In genomic region chr15:50261245-50261872, GRCm38 (mm10) we compare ENCODE assay signal across 8 mouse cellular contexts.
DNase-seq lines count a peak whose midpoint lies in the region; ATAC-seq and TF ChIP-seq lines count a peak whose summit lies in the region.

No protein-coding gene starts in this region.

- H3K4me2 ChIP-seq in forebrain, embryonic 11.5 days (ENCODE audit: low read depth, low read length, severe bottlenecking) = no peak overlapping the region
- no peak overlapping the region for H3K4me2 ChIP-seq in hindbrain, postnatal 0 days (ENCODE audit: low read depth, low read length)
- no peak overlapping the region for H3K4me2 ChIP-seq in stomach, postnatal 0 days (replicated peaks; ENCODE audit: low read depth)

- no peak overlapping the region for H3K27ac ChIP-seq in heart, embryonic 10.5 days
- H3K27ac ChIP-seq in forebrain, embryonic 11.5 days (ENCODE audit: low read depth, low read length) = no peak overlapping the region
- H3K27ac ChIP-seq in hindbrain, postnatal 0 days = no peak overlapping the region
- no peak overlapping the region for H3K27ac ChIP-seq in left cerebral cortex, adult 2 months
- H3K27ac ChIP-seq in midbrain, embryonic 10.5 days (replicated peaks) = no peak overlapping the region
- no peak overlapping the region for H3K27ac ChIP-seq in stomach, postnatal 0 days (replicated peaks)

- peak; percentile 71; the same call in 1 of the 2 replicates for ATAC-seq in forebrain, embryonic 11.5 days (replicated peaks; ENCODE audit: low FRiP score)
- ATAC-seq in hindbrain, postnatal 0 days = peak; percentile 64
- ATAC-seq in stomach, postnatal 0 days (ENCODE audit: low FRiP score, low TSS enrichment) = no peak

- no peak for TF ChIP-seq EP300 in stomach, postnatal 0 days (optimal IDR thresholded peaks at IDR 0.05)

- 76% methylated on average over 8 of the region's 8 CpGs for WGBS in heart, embryonic 10.5 days
- WGBS in forebrain, embryonic 11.5 days = 78% methylated on average over 8 of the region's 8 CpGs
- 60% methylated on average over 8 of the region's 8 CpGs for WGBS in hindbrain, postnatal 0 days
- WGBS in midbrain, embryonic 10.5 days = 77% methylated on average over 8 of the region's 8 CpGs
- WGBS in stomach, postnatal 0 days = 62% methylated on average over 8 of the region's 8 CpGs

- no peaks in the 10 kb centered on the region for H3K9me3 ChIP-seq in heart, embryonic 10.5 days
- no peaks in the 10 kb centered on the region for H3K9me3 ChIP-seq in forebrain, embryonic 11.5 days (ENCODE audit: control insufficient read depth, low read length)
- H3K9me3 ChIP-seq in hindbrain, postnatal 0 days (ENCODE audit: low read length) = no peaks in the 10 kb centered on the region
- H3K9me3 ChIP-seq in midbrain, embryonic 10.5 days (replicated peaks) = no peaks in the 10 kb centered on the region
- no peaks in the 10 kb centered on the region for H3K9me3 ChIP-seq in stomach, postnatal 0 days (ENCODE audit: control insufficient read depth, low read length)

- H3K4me1 ChIP-seq in heart, embryonic 10.5 days = no peaks in the 10 kb centered on the region
- no peaks in the 10 kb centered on the region for H3K4me1 ChIP-seq in forebrain, embryonic 11.5 days (replicated peaks; ENCODE audit: control insufficient read depth, insufficient read depth, low read length)
- H3K4me1 ChIP-seq in hindbrain, postnatal 0 days (ENCODE audit: insufficient read depth, low read length) = no peaks in the 10 kb centered on the region
- no peaks in the 10 kb centered on the region for H3K4me1 ChIP-seq in midbrain, embryonic 10.5 days
- H3K4me1 ChIP-seq in stomach, postnatal 0 days (replicated peaks; ENCODE audit: control insufficient read depth, insufficient read depth) = no peaks in the 10 kb centered on the region

- no peak overlapping the region for H3K9ac ChIP-seq in forebrain, embryonic 11.5 days (ENCODE audit: low read length)
- no peak overlapping the region for H3K9ac ChIP-seq in hindbrain, postnatal 0 days (replicated peaks; ENCODE audit: low read length)
- H3K9ac ChIP-seq in stomach, postnatal 0 days (ENCODE audit: low read length) = no peak overlapping the region

- no peak overlapping the region for H3K4me3 ChIP-seq in heart, embryonic 10.5 days
- H3K4me3 ChIP-seq in forebrain, embryonic 11.5 days (ENCODE audit: low read depth, low read length) = no peak overlapping the region
- no peak overlapping the region for H3K4me3 ChIP-seq in hindbrain, postnatal 0 days (ENCODE audit: low read length)
- H3K4me3 ChIP-seq in left cerebral cortex, adult 2 months = no peak overlapping the region
- H3K4me3 ChIP-seq in midbrain, embryonic 10.5 days = no peak overlapping the region
- H3K4me3 ChIP-seq in stomach, postnatal 0 days (ENCODE audit: low read depth, low read length) = no peak overlapping the region

- H3K36me3 ChIP-seq in heart, embryonic 10.5 days = no peaks in the 10 kb centered on the region
- no peaks in the 10 kb centered on the region for H3K36me3 ChIP-seq in forebrain, embryonic 11.5 days (ENCODE audit: control insufficient read depth, insufficient read depth, low read length)
- H3K36me3 ChIP-seq in hindbrain, postnatal 0 days (ENCODE audit: insufficient read depth, low read length) = no peaks in the 10 kb centered on the region
- H3K36me3 ChIP-seq in midbrain, embryonic 10.5 days = no peaks in the 10 kb centered on the region
- H3K36me3 ChIP-seq in stomach, postnatal 0 days (ENCODE audit: control insufficient read depth, insufficient read depth, low read length) = no peaks in the 10 kb centered on the region

- peak; percentile 86 for TF ChIP-seq CTCF in hindbrain, postnatal 0 days (IDR thresholded peaks at IDR 0.05; ENCODE audit: low read depth)
- TF ChIP-seq CTCF in left cerebral cortex, adult 2 months (IDR thresholded peaks at IDR 0.05) = peak; percentile 88
- peak; percentile 87 for TF ChIP-seq CTCF in stomach, postnatal 0 days (IDR thresholded peaks at IDR 0.05; ENCODE audit: low read depth)

- intact Hi-C loops in heart, postnatal 10 days (cut with DNase I) = loop anchor here (5.0 to 10.0 kb wide), 2 partner anchors 69 to 217 kb away; no protein-coding TSS in a partner anchor
- intact Hi-C loops in left cerebral cortex, adult 2 months (cut with DNase I) = loop anchor here (5.0 kb wide), 1 partner anchor 214 kb away; no protein-coding TSS in a partner anchor

- DNase-seq in heart, postnatal 10 days = peak; percentile 65 to 80
- DNase-seq in heart, embryonic 10.5 days (ENCODE audit: low spot score) = no peak
- DNase-seq in brain, embryonic 18.5 days (ENCODE audit: low read depth, low spot score) = peak; percentile 73
- DNase-seq in forebrain, embryonic 11.5 days (ENCODE audit: low spot score) = peak; percentile 63
- DNase-seq in hindbrain, postnatal 0 days (ENCODE audit: low spot score) = peak; percentile 93
- DNase-seq in left cerebral cortex, adult 2 months (ENCODE audit: extremely low spot score in 1 of 2, low spot score in 2 of 2) = peak; percentile 50 to 55
- DNase-seq in midbrain, embryonic 10.5 days (ENCODE audit: low spot score) = peak; percentile 41
- DNase-seq in stomach, postnatal 0 days (ENCODE audit: low spot score) = peak; percentile 42

- H3K27me3 ChIP-seq in heart, embryonic 10.5 days (ENCODE audit: insufficient read depth, poor library complexity, severe bottlenecking) = no peaks in the 10 kb centered on the region
- H3K27me3 ChIP-seq in forebrain, embryonic 11.5 days (ENCODE audit: control insufficient read depth, insufficient read depth, low read length) = no peaks in the 10 kb centered on the region
- no peaks in the 10 kb centered on the region for H3K27me3 ChIP-seq in hindbrain, postnatal 0 days (ENCODE audit: insufficient read depth, low read length)
- no peaks in the 10 kb centered on the region for H3K27me3 ChIP-seq in midbrain, embryonic 10.5 days (ENCODE audit: low read depth, poor library complexity, severe bottlenecking)
- no peaks in the 10 kb centered on the region for H3K27me3 ChIP-seq in stomach, postnatal 0 days (ENCODE audit: control insufficient read depth, insufficient read depth, low read length)
